Mouse (Mus musculus): Measurements from ENCODE around the gene Wnt6. TPM values are rescaled to one million over a fixed set of nuclear protein-coding genes. Genes with fewer than 3 reads are reported as not detected.

Wnt6 gene
- polyA plus RNA-seq, 1 experiment from 2014 or later: not detected

GRCm38 (mm10) chr1:74774062-74774461 is 2.4 kb downstream of the Wnt6 start:
- in situ Hi-C loops (cut with MboI; ENCODE audit: low pct_unique_long_range_greater_than_20kb): no loop called here
- CTCF ChIA-PET: interaction anchor here (0.9 kb wide), 1 partner anchor 31 kb away, joined by 4 read pairs; no protein-coding TSS in a partner anchor
- POLR2A ChIA-PET: no interaction called here
- DNase-seq (ENCODE audit: low read depth, low spot score) (no peak), ATAC-seq (no peak)
- no peak for TF ChIP-seq CTCF (IDR thresholded peaks at IDR 0.05)
- H3K27me3 ChIP-seq: peaks cover 42% of the 10 kb centered on the region

DNA sequence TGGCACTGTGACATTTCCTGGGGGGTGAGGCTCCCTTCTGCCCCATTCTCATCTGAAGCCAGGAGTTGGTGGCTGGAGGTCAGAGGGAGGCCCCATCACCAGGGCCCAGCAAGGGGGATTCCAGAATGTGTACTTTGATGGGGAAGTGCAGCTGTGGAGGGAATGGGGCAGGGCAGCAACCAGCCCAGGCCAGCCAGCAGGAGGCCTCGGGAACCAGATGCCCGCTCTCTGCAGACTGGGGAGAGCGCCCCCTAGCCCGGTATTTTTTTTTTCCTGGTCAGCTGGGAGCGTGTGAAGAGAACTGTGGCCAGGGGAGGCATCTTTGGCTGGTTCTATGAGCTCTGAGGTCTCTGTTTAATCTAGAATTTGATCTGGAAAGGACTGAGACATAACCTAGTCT is 4.1 kb downstream of the Wnt6 start:
- ChIA-PET POLR2A (no interaction called here), CTCF (interaction anchor here (2.0 kb wide), 1 partner anchor 13 kb away, joined by 9 read pairs; no protein-coding TSS in a partner anchor)
- no peak for TF ChIP-seq CTCF (IDR thresholded peaks at IDR 0.05)
- H3K27me3 ChIP-seq: peaks cover 30% of the 10 kb centered on the region
- DNase-seq (ENCODE audit: low read depth, low spot score) (no peak), ATAC-seq (no peak)
- in situ Hi-C loops (cut with MboI; ENCODE audit: low pct_unique_long_range_greater_than_20kb): no loop called here

DNA sequence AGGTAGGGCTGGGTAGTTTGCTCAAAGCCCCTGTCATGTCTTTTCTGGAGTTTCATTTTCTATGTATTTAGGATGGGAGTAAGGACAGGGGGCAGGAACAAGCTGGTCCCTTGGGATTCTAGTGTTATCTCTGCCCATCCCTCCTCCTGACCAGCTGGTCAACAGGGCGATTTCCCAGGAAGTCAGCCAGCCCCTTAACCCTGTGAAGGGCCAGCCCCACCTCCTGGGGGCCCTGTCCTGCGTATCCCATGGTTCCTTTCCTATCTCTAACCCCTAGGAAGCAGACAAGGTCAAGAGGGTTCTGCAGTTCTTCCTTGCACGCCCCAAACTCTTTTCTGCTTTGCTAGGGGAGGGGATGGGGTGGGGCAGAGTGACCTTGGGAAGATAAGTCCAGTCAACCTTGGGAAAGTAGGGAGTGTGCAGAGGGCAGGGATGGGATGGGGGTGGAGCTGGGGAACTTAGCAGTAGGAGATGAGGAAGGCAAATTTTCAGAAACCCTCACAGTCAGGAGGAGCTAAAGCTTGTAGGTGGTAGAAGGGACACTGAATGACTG is 7.3 kb downstream of the Wnt6 start:
- no peak for TF ChIP-seq CTCF (IDR thresholded peaks at IDR 0.05)
- in situ Hi-C loops (cut with MboI; ENCODE audit: low pct_unique_long_range_greater_than_20kb): no loop called here
- DNase-seq (ENCODE audit: low read depth, low spot score) (no peak), ATAC-seq (no peak)
- POLR2A ChIA-PET: no interaction called here
- H3K27me3 ChIP-seq: peaks cover 45% of the 10 kb centered on the region
- CTCF ChIA-PET: no interaction called here

DNA sequence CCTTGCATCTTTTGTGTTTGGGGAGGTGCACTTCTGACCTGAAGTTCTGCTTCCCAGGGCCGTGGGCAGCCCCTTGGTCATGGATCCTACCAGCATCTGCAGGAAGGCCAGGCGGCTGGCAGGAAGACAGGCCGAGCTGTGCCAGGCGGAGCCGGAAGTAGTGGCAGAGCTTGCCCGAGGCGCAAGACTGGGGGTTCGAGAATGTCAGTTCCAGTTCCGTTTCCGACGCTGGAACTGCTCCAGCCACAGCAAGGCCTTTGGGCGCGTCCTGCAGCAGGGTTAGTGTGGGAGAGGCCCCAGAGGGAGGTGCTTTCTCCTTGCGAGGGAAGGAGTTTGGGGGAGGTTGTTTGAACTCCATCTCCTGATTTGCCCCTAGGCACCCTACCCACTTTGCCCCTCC is 10.4 kb downstream of the Wnt6 start:
- peaks cover 58% of the 10 kb centered on the region for H3K27me3 ChIP-seq
- TF ChIP-seq CTCF (IDR thresholded peaks at IDR 0.05): no peak
- ChIA-PET POLR2A (no interaction called here), CTCF (no interaction called here)
- DNase-seq (ENCODE audit: low read depth, low spot score): no peak
- in situ Hi-C loops (cut with MboI; ENCODE audit: low pct_unique_long_range_greater_than_20kb): no loop called here
- no peak for ATAC-seq

GRCm38 (mm10) chr1:74783554-74783953 is 11.9 kb downstream of the Wnt6 start:
- DNase-seq (ENCODE audit: low read depth, low spot score) (no peak), ATAC-seq (no peak)
- TF ChIP-seq CTCF (IDR thresholded peaks at IDR 0.05): no peak
- POLR2A ChIA-PET: no interaction called here
- CTCF ChIA-PET: interaction anchor here (1.3 kb wide), 1 partner anchor 25 kb away, joined by 4 read pairs; no protein-coding TSS in a partner anchor
- H3K27me3 ChIP-seq: peaks cover 71% of the 10 kb centered on the region
- in situ Hi-C loops (cut with MboI; ENCODE audit: low pct_unique_long_range_greater_than_20kb): no loop called here

- CTCF ChIA-PET: interaction anchor here (1.3 to 1.5 kb wide), 2 partner anchors 12 to 24 kb away, joined by 3 to 4 read pairs; partner anchors contain the start of gene Wnt6
- no peak for ATAC-seq
- in situ Hi-C loops (cut with MboI; ENCODE audit: low pct_unique_long_range_greater_than_20kb): no loop called here
- peaks cover 76% of the 10 kb centered on the region for H3K27me3 ChIP-seq
- POLR2A ChIA-PET: no interaction called here
- no peak for DNase-seq (ENCODE audit: low read depth, low spot score)
- no peak for TF ChIP-seq CTCF (IDR thresholded peaks at IDR 0.05)
Measured at GRCm38 (mm10) chr1:74784041-74784759, 12.5 kb downstream of the Wnt6 start.

DNA sequence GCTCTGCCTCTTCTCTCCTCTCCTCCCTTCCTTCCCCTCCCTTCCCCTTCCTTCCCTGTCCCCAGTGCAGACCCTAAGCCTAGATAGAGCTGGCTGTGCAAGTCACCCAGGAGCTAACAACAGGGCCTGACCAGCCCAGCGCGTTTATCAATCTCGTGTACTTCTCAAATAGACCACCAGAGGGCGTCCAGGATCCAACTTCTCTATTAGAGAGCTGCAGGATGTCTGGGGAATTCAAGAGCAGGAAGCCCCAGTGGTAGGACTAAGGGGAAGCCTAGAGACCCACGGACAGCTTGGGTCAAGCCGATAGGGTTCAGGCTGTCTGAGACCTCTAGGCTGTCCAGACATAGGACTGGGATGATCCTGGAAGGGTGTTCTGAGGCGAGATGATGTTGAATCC is 16.2 kb downstream of the Wnt6 start:
- ATAC-seq (no peak), DNase-seq (ENCODE audit: low read depth, low spot score) (no peak)
- in situ Hi-C loops (cut with MboI; ENCODE audit: low pct_unique_long_range_greater_than_20kb): no loop called here
- no peak for TF ChIP-seq CTCF (IDR thresholded peaks at IDR 0.05)
- H3K27me3 ChIP-seq: peaks cover 86% of the 10 kb centered on the region
- CTCF ChIA-PET: interaction anchor here (0.7 to 3.8 kb wide), 8 partner anchors 11 to 24 kb away, joined by 3 to 26 read pairs (median 6); no protein-coding TSS in a partner anchor
- POLR2A ChIA-PET: no interaction called here

- ChIA-PET POLR2A (no interaction called here), CTCF (interaction anchor here (1.3 to 3.8 kb wide), 5 partner anchors 10 to 19 kb away, joined by 5 to 26 read pairs (median 9); no protein-coding TSS in a partner anchor)
- in situ Hi-C loops (cut with MboI; ENCODE audit: low pct_unique_long_range_greater_than_20kb): no loop called here
- TF ChIP-seq CTCF (IDR thresholded peaks at IDR 0.05): no peak
- ATAC-seq (no peak), DNase-seq (ENCODE audit: low read depth, low spot score) (no peak)
- H3K27me3 ChIP-seq: peaks cover 86% of the 10 kb centered on the region
Measured at GRCm38 (mm10) chr1:74788603-74789176, 17.0 kb downstream of the Wnt6 start.

GRCm38 (mm10) chr1:74790095-74790494 is 18.4 kb downstream of the Wnt6 start:
- no peak for TF ChIP-seq CTCF (IDR thresholded peaks at IDR 0.05)
- CTCF ChIA-PET: interaction anchor here (3.8 kb wide), 1 partner anchor 18 kb away, joined by 26 read pairs; no protein-coding TSS in a partner anchor
- peaks cover 75% of the 10 kb centered on the region for H3K27me3 ChIP-seq
- POLR2A ChIA-PET: interaction anchor here (1.0 kb wide), 1 partner anchor 13 kb away, joined by 3 read pairs; no protein-coding TSS in a partner anchor
- no peak for DNase-seq (ENCODE audit: low read depth, low spot score)
- no peak for ATAC-seq
- in situ Hi-C loops (cut with MboI; ENCODE audit: low pct_unique_long_range_greater_than_20kb): no loop called here

- ChIA-PET CTCF (interaction anchor here (0.7 kb wide), 1 partner anchor 12 kb away, joined by 4 read pairs; no protein-coding TSS in a partner anchor), POLR2A (interaction anchor here (1.0 kb wide), 1 partner anchor 12 kb away, joined by 3 read pairs; no protein-coding TSS in a partner anchor)
- DNase-seq (ENCODE audit: low read depth, low spot score) (no peak), ATAC-seq (no peak)
- no peak for TF ChIP-seq CTCF (IDR thresholded peaks at IDR 0.05)
- H3K27me3 ChIP-seq: peaks cover 71% of the 10 kb centered on the region
- in situ Hi-C loops (cut with MboI; ENCODE audit: low pct_unique_long_range_greater_than_20kb): no loop called here
Measured at GRCm38 (mm10) chr1:74791249-74791648, 19.6 kb downstream of the Wnt6 start, which contains the start of gene Wnt10a. TSS of gene Wnt10a (plus strand) at chr1:74791516.
